Mouse (Mus musculus): Measurements from ENCODE around the gene Krt15. TPM values are rescaled to one million over a fixed set of nuclear protein-coding genes. Genes with fewer than 3 reads are reported as not detected.

Gene Krt15
- polyA plus RNA-seq, 1 experiment, result not detected

- no peaks in the 10 kb centered on the region for H3K9me3 ChIP-seq
- TF ChIP-seq FLI1 (IDR thresholded peaks at IDR 0.05; ENCODE audit: low read length) (no peak), GATA1 (IDR thresholded peaks at IDR 0.05; ENCODE audit: borderline replicate concordance, low read length) (no peak)
- H3K36me3 ChIP-seq (replicated peaks; ENCODE audit: low read length), result no peaks in the 10 kb centered on the region
- H3K27me3 ChIP-seq (replicated peaks), result peaks cover 5% of the 10 kb centered on the region
- no peaks in the 10 kb centered on the region for H3K4me1 ChIP-seq
- no peak overlapping the region for H3K4me3 ChIP-seq (replicated peaks)
Observed at GRCm38 (mm10) chr11:100155497-100156255, 19.9 kb upstream of the Krt15 start.

GRCm38 (mm10) chr11:100148615-100149330, 13.0 kb upstream of the Krt15 start, which contains the start of gene Krt19:
Gene Krt19 (minus strand): TSS chr11:100148665.
- TF ChIP-seq FLI1 (IDR thresholded peaks at IDR 0.05; ENCODE audit: low read length) (no peak), GATA1 (IDR thresholded peaks at IDR 0.05; ENCODE audit: borderline replicate concordance, low read length) (no peak)
- peaks cover 32% of the 10 kb centered on the region for H3K27me3 ChIP-seq (replicated peaks)

DNA sequence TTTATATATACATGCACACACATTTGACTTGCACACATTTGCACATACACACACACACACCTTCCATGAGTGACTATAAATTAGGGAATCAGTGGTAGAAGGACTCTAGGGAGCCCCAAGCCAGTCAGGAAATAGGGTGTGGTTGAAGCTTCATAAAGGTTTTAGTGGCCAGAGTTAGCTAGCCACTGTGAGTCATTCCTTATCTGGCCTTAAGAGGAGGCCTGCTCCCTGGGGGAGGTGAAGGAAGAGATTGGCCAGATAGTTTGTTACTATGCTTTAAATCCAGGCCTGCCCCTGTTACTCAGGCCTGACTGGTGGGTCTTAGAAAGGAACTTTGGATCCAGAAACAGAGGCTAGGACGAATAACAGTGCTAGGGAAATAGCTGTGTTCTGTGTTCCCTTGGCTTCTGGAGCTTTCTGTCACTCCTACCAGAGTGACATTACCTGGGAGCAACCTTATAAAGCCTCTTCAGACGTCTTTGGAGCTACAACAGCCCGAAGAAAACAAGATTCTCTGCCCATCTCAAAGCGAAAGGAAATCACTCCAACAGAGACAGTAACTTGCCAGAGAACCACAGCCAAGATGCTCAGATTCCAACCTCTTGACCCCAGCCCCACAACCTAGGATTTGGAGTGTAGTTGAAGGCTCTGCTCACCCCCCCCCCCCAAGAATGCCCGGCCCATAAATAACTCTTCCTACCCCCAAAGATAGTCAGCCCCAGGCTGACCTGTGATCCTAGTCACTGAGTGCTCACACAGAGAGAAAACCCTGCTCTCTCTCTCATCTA, 12.0 kb upstream of the Krt15 start:
- peaks cover 33% of the 10 kb centered on the region for H3K27me3 ChIP-seq (replicated peaks)
- no peak overlapping the region for H3K4me3 ChIP-seq (replicated peaks)
- H3K4me1 ChIP-seq, result no peaks in the 10 kb centered on the region
- TF ChIP-seq FLI1 (IDR thresholded peaks at IDR 0.05; ENCODE audit: low read length) (no peak), GATA1 (IDR thresholded peaks at IDR 0.05; ENCODE audit: borderline replicate concordance, low read length) (no peak)
- H3K36me3 ChIP-seq (replicated peaks; ENCODE audit: low read length), result no peaks in the 10 kb centered on the region
- 0 out of 2 replicates have a peak, but pooled peaks cover 3% of the 10 kb centered on the region for H3K9me3 ChIP-seq

More at GRCm38 (mm10) chr11:100148615-100149330, 13.0 kb upstream of the Krt15 start, which contains the start of gene Krt19:
- H3K4me3 ChIP-seq (replicated peaks), result no peak within 1 kb of the TSS
- no peaks in the 10 kb centered on the region for H3K4me1 ChIP-seq
- no peaks in the 10 kb centered on the region for H3K36me3 ChIP-seq (replicated peaks; ENCODE audit: low read length)
- H3K9me3 ChIP-seq, result 0 out of 2 replicates have a peak, but pooled peaks cover 3% of the 10 kb centered on the region

DNA sequence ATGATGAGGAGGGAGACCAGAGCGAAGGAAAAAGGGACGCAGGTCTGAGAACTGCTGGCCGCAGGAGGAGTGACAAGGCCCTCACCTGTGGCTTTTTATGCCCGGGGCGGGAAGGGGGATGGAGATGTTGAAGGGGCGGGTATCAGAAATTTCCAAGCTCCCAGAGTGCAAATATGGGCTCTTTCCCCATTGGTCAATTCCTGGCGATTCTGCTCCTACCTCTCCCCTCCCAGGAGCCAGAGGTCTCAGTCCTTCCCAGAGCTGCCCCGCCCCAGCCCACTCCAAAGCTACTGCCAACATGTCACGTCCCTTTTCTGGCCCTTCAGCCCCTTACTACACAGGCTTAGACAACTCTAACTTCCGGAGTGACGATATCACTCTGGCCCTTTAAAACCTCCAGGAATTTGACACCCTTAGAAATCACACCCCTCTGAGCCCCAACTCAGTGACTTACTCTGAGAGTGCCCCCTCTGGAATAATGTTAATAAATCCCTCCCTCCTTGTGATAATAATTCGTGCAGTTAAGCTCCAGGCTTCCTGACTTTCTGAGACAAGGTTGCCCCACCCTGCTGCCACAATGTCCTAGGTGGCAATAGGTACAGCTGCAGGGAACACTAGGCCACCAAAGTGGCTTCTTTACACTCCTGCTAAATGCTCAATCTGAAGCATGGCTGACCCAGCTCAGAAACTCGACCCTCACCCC, 10.3 kb upstream of the Krt15 start:
- Histone ChIP-seq H3K9me3 (0 out of 2 replicates have a peak, but pooled peaks cover 3% of the 10 kb centered on the region), H3K36me3 (replicated peaks; ENCODE audit: low read length) (no peaks in the 10 kb centered on the region), H3K27me3 (replicated peaks) (peaks cover 33% of the 10 kb centered on the region), H3K4me3 (replicated peaks) (no peak overlapping the region), H3K4me1 (no peaks in the 10 kb centered on the region)
- no peak for TF ChIP-seq FLI1 (IDR thresholded peaks at IDR 0.05; ENCODE audit: low read length)
- TF ChIP-seq GATA1 (IDR thresholded peaks at IDR 0.05; ENCODE audit: borderline replicate concordance, low read length), result no peak

- Histone ChIP-seq H3K4me3 (replicated peaks) (no peak overlapping the region), H3K4me1 (no peaks in the 10 kb centered on the region), H3K36me3 (replicated peaks; ENCODE audit: low read length) (no peaks in the 10 kb centered on the region), H3K27me3 (replicated peaks) (peaks cover 35% of the 10 kb centered on the region), H3K9me3 (0 out of 2 replicates have a peak, but pooled peaks cover 3% of the 10 kb centered on the region)
- TF ChIP-seq FLI1 (IDR thresholded peaks at IDR 0.05; ENCODE audit: low read length), result no peak
- TF ChIP-seq GATA1 (IDR thresholded peaks at IDR 0.05; ENCODE audit: borderline replicate concordance, low read length), result no peak
Observed at GRCm38 (mm10) chr11:100145104-100145503, 9.4 kb upstream of the Krt15 start.

DNA sequence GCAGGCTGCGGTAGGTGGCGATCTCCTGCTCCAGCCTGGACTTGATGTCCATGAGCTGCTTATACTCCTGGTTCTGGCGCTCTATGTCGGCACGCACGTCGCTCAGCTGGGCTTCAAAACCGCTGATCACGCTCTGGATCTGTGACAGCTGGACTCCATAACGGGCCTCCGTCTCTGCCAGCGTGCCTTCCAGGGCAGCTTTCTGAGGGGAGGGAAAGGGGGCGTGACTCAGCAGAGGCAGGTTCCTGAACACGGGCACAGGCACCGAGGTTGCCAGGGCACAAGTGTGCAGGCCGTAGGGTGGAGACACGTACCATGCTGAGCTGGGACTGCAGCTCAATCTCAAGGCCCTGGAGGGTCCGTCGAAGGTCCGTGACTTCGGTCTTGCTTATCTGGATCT, 5.2 kb upstream of the Krt15 start:
- H3K4me3 ChIP-seq (replicated peaks), result no peak overlapping the region
- H3K27me3 ChIP-seq (replicated peaks), result peaks cover 27% of the 10 kb centered on the region
- TF ChIP-seq GATA1 (IDR thresholded peaks at IDR 0.05; ENCODE audit: borderline replicate concordance, low read length) (no peak), FLI1 (IDR thresholded peaks at IDR 0.05; ENCODE audit: low read length) (no peak)
- no peaks in the 10 kb centered on the region for H3K4me1 ChIP-seq
- no peaks in the 10 kb centered on the region for H3K36me3 ChIP-seq (replicated peaks; ENCODE audit: low read length)
- H3K9me3 ChIP-seq, result 0 out of 2 replicates have a peak, but pooled peaks cover 3% of the 10 kb centered on the region

GRCm38 (mm10) chr11:100139391-100139790, 3.7 kb upstream of the Krt15 start:
- Histone ChIP-seq H3K36me3 (replicated peaks; ENCODE audit: low read length) (no peaks in the 10 kb centered on the region), H3K9me3 (no peaks in the 10 kb centered on the region), H3K27me3 (replicated peaks) (peaks cover 15% of the 10 kb centered on the region), H3K4me1 (no peaks in the 10 kb centered on the region), H3K4me3 (replicated peaks) (no peak overlapping the region)
- TF ChIP-seq GATA1 (IDR thresholded peaks at IDR 0.05; ENCODE audit: borderline replicate concordance, low read length) (no peak), FLI1 (IDR thresholded peaks at IDR 0.05; ENCODE audit: low read length) (no peak)

GRCm38 (mm10) chr11:100138809-100139208, 3.1 kb upstream of the Krt15 start:
- Histone ChIP-seq H3K4me3 (replicated peaks) (no peak overlapping the region), H3K36me3 (replicated peaks; ENCODE audit: low read length) (no peaks in the 10 kb centered on the region), H3K4me1 (no peaks in the 10 kb centered on the region), H3K27me3 (replicated peaks) (peaks cover 11% of the 10 kb centered on the region), H3K9me3 (no peaks in the 10 kb centered on the region)
- TF ChIP-seq GATA1 (IDR thresholded peaks at IDR 0.05; ENCODE audit: borderline replicate concordance, low read length) (no peak), FLI1 (IDR thresholded peaks at IDR 0.05; ENCODE audit: low read length) (no peak)

DNA sequence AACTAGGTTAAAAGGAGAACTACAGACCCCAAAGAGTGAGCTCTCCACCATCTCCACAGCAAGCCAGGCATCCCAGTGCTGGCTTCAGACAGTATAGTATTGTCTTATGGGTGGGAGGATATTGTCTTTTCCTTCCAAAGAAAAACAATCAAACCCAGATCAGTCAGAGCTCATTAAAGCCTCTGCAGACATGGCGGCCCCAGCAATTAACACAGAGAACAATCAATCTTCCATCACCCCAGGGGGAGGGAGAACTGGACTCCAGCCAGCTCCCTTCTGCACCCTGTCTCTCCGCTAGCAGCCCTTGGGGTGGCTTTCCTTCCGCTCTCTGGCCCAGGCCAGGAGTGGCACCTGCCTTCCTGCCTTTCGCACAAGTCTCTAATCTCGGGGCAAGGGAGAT, 2.0 kb upstream of the Krt15 start:
- Histone ChIP-seq H3K27me3 (replicated peaks) (peaks cover 15% of the 10 kb centered on the region), H3K36me3 (replicated peaks; ENCODE audit: low read length) (no peaks in the 10 kb centered on the region), H3K4me1 (no peaks in the 10 kb centered on the region), H3K4me3 (replicated peaks) (no peak overlapping the region), H3K9me3 (no peaks in the 10 kb centered on the region)
- no peak for TF ChIP-seq FLI1 (IDR thresholded peaks at IDR 0.05; ENCODE audit: low read length)
- TF ChIP-seq GATA1 (IDR thresholded peaks at IDR 0.05; ENCODE audit: borderline replicate concordance, low read length), result no peak
